Mouse (Mus musculus) liver, embryonic 15.5 days (tissue): ENCODE data around the gene Ppfia4. TPM values are rescaled to one million over a fixed set of nuclear protein-coding genes. Genes with fewer than 3 reads are reported as not detected.
"Not testable (repeated sequence)": the region's sequence is repeated elsewhere in the genome, so short reads cannot be mapped to it uniquely, and the experiment has no call there.

ENCODE experiments used
- ATAC-seq: fragments of 200-750 bp; cut with Nextera tagmentation; 2 replicates; pipeline ENCODE4 v1.8.0; 2017; ENCODE audit warnings: moderate number of reproducible peaks, mild to moderate bottlenecking, moderate library complexity; ENCODE audit not compliant: insufficient read depth
- H3K27ac ChIP-seq: fragments of 300-500 bp; sonication (generic); replicated peaks from 2 replicates; pipeline ENCODE4 v1.5.1; 2015; ENCODE audit warnings: mild to moderate bottlenecking, inconsistent platforms
- H3K27me3 ChIP-seq: fragments of 300-500 bp; sonication (generic); 2 replicates; pipeline ENCODE4 v1.6.1; 2015; ENCODE audit warnings: mild to moderate bottlenecking, inconsistent platforms
- H3K36me3 ChIP-seq: fragments of 300-500 bp; sonication (generic); replicated peaks from 2 replicates; pipeline ENCODE4 v1.6.1; 2015; ENCODE audit warnings: moderate library complexity, mild to moderate bottlenecking, inconsistent platforms
- H3K4me1 ChIP-seq: fragments of 300-500 bp; sonication (generic); replicated peaks from 2 replicates; pipeline ENCODE4 v1.6.1; 2015; ENCODE audit warnings: inconsistent platforms
- H3K4me2 ChIP-seq: fragments of 300-500 bp; sonication (generic); 2 replicates; pipeline ENCODE4 v1.6.1; 2015; ENCODE audit warnings: moderate library complexity, mild to moderate bottlenecking, inconsistent platforms
- H3K4me3 ChIP-seq: fragments of 300-500 bp; sonication (generic); replicated peaks from 2 replicates; pipeline ENCODE4 v1.5.1; 2015; ENCODE audit warnings: mild to moderate bottlenecking, inconsistent platforms
- H3K9ac ChIP-seq: fragments of 300-500 bp; sonication (generic); 2 replicates; pipeline ENCODE4 v1.6.1; 2015; ENCODE audit warnings: moderate library complexity, mild to moderate bottlenecking, inconsistent platforms
- H3K9me3 ChIP-seq: fragments of 300-500 bp; sonication (generic); replicated peaks from 2 replicates; pipeline ENCODE4 v1.6.1; 2016; ENCODE audit warnings: inconsistent platforms
- WGBS: fragments of 180-500 bp; shearing (Covaris S2); methylation state at CpG from one replicate; pipeline ENCODE4 v1.1.7; 2015; ENCODE audit warnings: mixed read lengths; ENCODE audit not compliant: insufficient replicate concordance; 5-methylcytosine and 5-hydroxymethylcytosine counted together
- polyA plus RNA-seq: library from polyadenylated mRNA; unstranded; fragments of >200 nt; fragmentation: Nextera tagmentation; extraction: Ambion mirVana; gene quantifications from 2 replicates; pipeline ENCODE4 v1.2.1, GENCODE M21; 2015

Ppfia4 gene
- polyA plus RNA-seq, 1 experiment from 2014 or later: 1.8 TPM

DNA sequence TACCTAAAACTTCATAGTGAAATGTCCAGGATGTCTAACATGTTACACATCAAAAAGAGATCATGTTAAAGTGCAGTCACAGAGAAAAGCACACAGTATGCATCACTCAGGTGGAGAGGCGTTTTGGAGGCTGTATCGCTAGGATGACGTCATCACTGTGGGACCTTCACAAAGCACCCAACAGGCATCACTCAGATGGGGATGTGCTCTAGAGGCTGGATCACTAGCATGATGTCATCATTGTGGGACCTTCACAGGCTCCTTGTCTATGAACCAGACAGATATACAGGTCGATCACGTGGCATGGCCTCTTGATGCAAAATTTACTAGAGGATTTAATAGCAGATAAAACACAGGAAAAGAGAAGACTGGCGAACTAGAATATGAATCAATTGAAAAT is 68.4 kb downstream of the Ppfia4 start:
- ATAC-seq: no peak
- Histone ChIP-seq H3K36me3 (no peaks in the 10 kb centered on the region), H3K27ac (no peak overlapping the region), H3K4me1 (no peaks in the 10 kb centered on the region), H3K4me3 (no peak overlapping the region), H3K27me3 (no peaks in the 10 kb centered on the region), H3K4me2 (no peak overlapping the region), H3K9me3 (no peaks in the 10 kb centered on the region), H3K9ac (no peak overlapping the region)
- 71% methylated on average over 6 of the region's 6 CpGs for WGBS

DNA sequence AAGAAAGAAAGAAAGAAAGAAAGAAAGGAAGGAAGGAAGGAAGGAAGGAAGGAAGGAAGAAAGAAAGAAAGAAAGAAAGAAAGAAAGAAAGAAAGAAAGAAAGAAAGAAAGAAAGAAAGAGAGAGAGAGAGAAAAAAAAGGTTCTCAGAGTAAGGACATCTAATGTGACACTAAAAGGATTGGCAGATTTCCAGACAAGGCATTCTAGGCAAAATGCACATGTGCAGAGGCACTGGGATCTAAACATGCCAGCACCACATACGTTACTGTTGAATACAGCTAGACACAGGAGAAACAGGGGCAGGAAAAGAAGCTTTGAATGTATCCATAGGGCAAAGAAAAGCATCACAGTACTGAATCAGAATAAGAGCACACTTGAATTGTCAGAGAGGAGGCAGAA is 83.0 kb downstream of the Ppfia4 start:
- H3K9me3 ChIP-seq, H3K27ac ChIP-seq, H3K27me3 ChIP-seq, H3K4me3 ChIP-seq, H3K4me1 ChIP-seq, ATAC-seq, H3K4me2 ChIP-seq, H3K36me3 ChIP-seq, H3K9ac ChIP-seq: not testable (repeated sequence)
- WGBS: 53% methylated on average over 1 of the region's 1 CpGs

Other genes starting within 250 kb of the Ppfia4 start
- 0.07 and 0.20 TPM in 2 replicates for gene Chit1, start 221.7 kb downstream of the Ppfia4 start, polyA plus RNA-seq
- 15.1 and 17.7 TPM in 2 replicates for gene Chil1, start 150.8 kb downstream of the Ppfia4 start, polyA plus RNA-seq
- gene Mybph, start 139.5 kb downstream of the Ppfia4 start, polyA plus RNA-seq: 1.5 and 3.5 TPM in 2 replicates
- 0.91 and 2.1 TPM in 2 replicates for gene Adora1, start 97.5 kb downstream of the Ppfia4 start, polyA plus RNA-seq
- 5.1 and 6.8 TPM in 2 replicates for gene Myog, start 42.9 kb downstream of the Ppfia4 start, polyA plus RNA-seq
- 49.8 and 53.9 TPM in 2 replicates for gene Tmem183a, start 29.1 kb upstream of the Ppfia4 start, polyA plus RNA-seq
- gene 4933406M09Rik, start 53.0 kb upstream of the Ppfia4 start, polyA plus RNA-seq: not detected in 2 replicates
- 17.3 and 17.4 TPM in 2 replicates for gene Cyb5r1, start 72.6 kb upstream of the Ppfia4 start, polyA plus RNA-seq
- 162 and 178 TPM in 2 replicates for gene Adipor1, start 82.5 kb upstream of the Ppfia4 start, polyA plus RNA-seq
- 35.3 and 39.2 TPM in 2 replicates for gene Klhl12, start 122.6 kb upstream of the Ppfia4 start, polyA plus RNA-seq
- gene Rabif, start 161.7 kb upstream of the Ppfia4 start, polyA plus RNA-seq: 15.8 and 16.5 TPM in 2 replicates
- gene Mgat4e, start 216.8 kb upstream of the Ppfia4 start, polyA plus RNA-seq: not detected in 2 replicates
- gene Kdm5b, start 227.2 kb upstream of the Ppfia4 start, polyA plus RNA-seq: 5.6 TPM in 2 replicates